ENCODE assay signal across 28 mouse cellular contexts in the genomic region with DNA sequence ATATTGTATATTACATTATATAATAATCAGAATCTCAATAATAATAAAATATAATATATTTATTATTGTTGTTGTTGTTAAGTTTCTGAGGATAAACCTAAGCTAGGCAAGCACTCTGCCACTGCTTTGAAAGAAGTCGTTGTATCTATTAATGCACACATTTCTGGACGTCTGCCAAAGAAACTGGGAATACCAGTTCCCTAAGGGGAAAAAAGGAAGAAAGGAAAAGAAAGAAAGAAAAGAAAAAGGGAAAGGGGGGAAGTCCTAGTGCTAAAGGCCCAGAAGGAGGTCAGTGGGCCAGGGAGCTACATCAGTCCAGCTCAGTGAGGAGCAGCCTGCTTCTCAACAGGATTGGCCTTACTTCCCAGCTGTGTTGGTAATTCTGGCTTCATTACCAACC. TPM values are rescaled to one million over a fixed set of nuclear protein-coding genes. Genes with fewer than 3 reads are reported as not detected.
DNase-seq lines count a peak whose midpoint lies in the region; ATAC-seq and TF ChIP-seq lines count a peak whose summit lies in the region.
"Had no signal": no experiment of that assay in that cellular context is flagged by ENCODE, and none has a peak within 500 bp of the region (broad histone marks: within the 10 kb centered on the region; RNA-seq: fewer than 3 reads in every experiment).

No protein-coding gene starts in this region.

- DNase-seq in heart, adult 11 months: peak; percentile 15
- no peak for DNase-seq in heart, adult 18-20 months
- peak; percentile 69 for DNase-seq in midbrain, embryonic 14.5 days
- DNase-seq in adipocyte (ENCODE audit: low spot score): peak; percentile 50
- DNase-seq in limb, embryonic 14.5 days (ENCODE audit: low spot score): peak; percentile 52
- no peak for DNase-seq in liver, postnatal 0 days
- DNase-seq: adrenal gland, adult 2 months; adrenal gland, postnatal 36 days; cerebellum, adult 8-10 months; cerebellum, postnatal 36 days; gastrocnemius, postnatal 36 days; heart, postnatal 14 days; kidney, adult 8-10 months; kidney, postnatal 4 days; lung, adult 18-20 months; lung, postnatal 14 days; right cerebral cortex, postnatal 14 days had no signal

- no peak for TF ChIP-seq POLR2A in limb, embryonic 14.5 days (IDR thresholded peaks at IDR 0.05; ENCODE audit: borderline replicate concordance, extremely low read depth, insufficient read depth, insufficient read length)

- WGBS in midbrain, embryonic 14.5 days: 34% methylated on average over 2 of the region's 2 CpGs
- 63% methylated on average over 2 of the region's 2 CpGs for WGBS in midbrain, embryonic 13.5 days
- 16% methylated on average over 2 of the region's 2 CpGs for WGBS in limb, embryonic 14.5 days
- 65% methylated on average over 2 of the region's 2 CpGs for WGBS in liver, postnatal 0 days (ENCODE audit: insufficient replicate concordance)

- no peaks in the 10 kb centered on the region for H3K9me3 ChIP-seq in midbrain, embryonic 14.5 days (ENCODE audit: control insufficient read depth, low read length)
- no peaks in the 10 kb centered on the region for H3K9me3 ChIP-seq in midbrain, embryonic 13.5 days
- no peaks in the 10 kb centered on the region for H3K9me3 ChIP-seq in limb, embryonic 14.5 days (ENCODE audit: control insufficient read depth, low read length)
- H3K9me3 ChIP-seq in liver, postnatal 0 days (ENCODE audit: low read length): no peaks in the 10 kb centered on the region
- H3K9me3 ChIP-seq: embryonic facial prominence, embryonic 12.5 days; G1E; hindbrain, embryonic 12.5 days; liver, embryonic 12.5 days; stomach, embryonic 15.5 days had no signal

- no peaks in the 10 kb centered on the region for H3K4me1 ChIP-seq in midbrain, embryonic 14.5 days (ENCODE audit: control insufficient read depth, insufficient read depth, low read length)
- H3K4me1 ChIP-seq in midbrain, embryonic 13.5 days (replicated peaks): no peaks in the 10 kb centered on the region
- peaks cover 4% of the 10 kb centered on the region; the same call in 1 of the 2 replicates for H3K4me1 ChIP-seq in limb, embryonic 14.5 days (ENCODE audit: control insufficient read depth, insufficient read depth, low read length)
- H3K4me1 ChIP-seq in liver, postnatal 0 days (ENCODE audit: insufficient read depth): no peaks in the 10 kb centered on the region
- H3K4me1 ChIP-seq: embryonic facial prominence, embryonic 12.5 days; hindbrain, embryonic 12.5 days; liver, embryonic 12.5 days; stomach, embryonic 15.5 days had no signal

- H3K27me3 ChIP-seq in midbrain, embryonic 14.5 days (ENCODE audit: control insufficient read depth, insufficient read depth, low read length): no peaks in the 10 kb centered on the region
- no peaks in the 10 kb centered on the region for H3K27me3 ChIP-seq in midbrain, embryonic 13.5 days
- H3K27me3 ChIP-seq in limb, embryonic 14.5 days (ENCODE audit: control insufficient read depth, insufficient read depth, low read length): no peaks in the 10 kb centered on the region
- no peaks in the 10 kb centered on the region for H3K27me3 ChIP-seq in liver, postnatal 0 days (ENCODE audit: insufficient read depth, low read length)
- H3K27me3 ChIP-seq: embryonic facial prominence, embryonic 12.5 days; hindbrain, embryonic 12.5 days; stomach, embryonic 15.5 days had no signal

- no peak overlapping the region for H3K27ac ChIP-seq in midbrain, embryonic 14.5 days (replicated peaks; ENCODE audit: low read depth, low read length)
- no peak overlapping the region for H3K27ac ChIP-seq in midbrain, embryonic 13.5 days
- H3K27ac ChIP-seq in limb, embryonic 14.5 days (replicated peaks; ENCODE audit: low read depth, low read length): no peak overlapping the region
- no peak overlapping the region for H3K27ac ChIP-seq in liver, postnatal 0 days (ENCODE audit: low read depth)
- H3K27ac ChIP-seq: embryonic facial prominence, embryonic 12.5 days; hindbrain, embryonic 12.5 days; kidney, postnatal 0 days; liver, embryonic 12.5 days; stomach, embryonic 15.5 days had no signal

- TF ChIP-seq CTCF in liver, postnatal 0 days (IDR thresholded peaks at IDR 0.05; ENCODE audit: low read depth): no peak

- no peaks in the 10 kb centered on the region for H3K36me3 ChIP-seq in midbrain, embryonic 14.5 days (ENCODE audit: control insufficient read depth, insufficient read depth, low read length)
- no peaks in the 10 kb centered on the region for H3K36me3 ChIP-seq in midbrain, embryonic 13.5 days
- no peaks in the 10 kb centered on the region for H3K36me3 ChIP-seq in limb, embryonic 14.5 days (ENCODE audit: control insufficient read depth, insufficient read depth, low read length)
- no peaks in the 10 kb centered on the region for H3K36me3 ChIP-seq in liver, postnatal 0 days (replicated peaks; ENCODE audit: insufficient read depth, low read length)
- H3K36me3 ChIP-seq: embryonic facial prominence, embryonic 12.5 days; G1E; hindbrain, embryonic 12.5 days; liver, embryonic 12.5 days; stomach, embryonic 15.5 days had no signal

- no peak for TF ChIP-seq EP300 in liver, postnatal 0 days (IDR thresholded peaks at IDR 0.05; ENCODE audit: low read depth)

- no peak for ATAC-seq in midbrain, embryonic 14.5 days (ENCODE audit: low FRiP score, low TSS enrichment)
- no peak for ATAC-seq in midbrain, embryonic 13.5 days
- no peak for ATAC-seq in limb, embryonic 14.5 days (ENCODE audit: low FRiP score, low read depth)
- no peak for ATAC-seq in liver, postnatal 0 days
- ATAC-seq in CD4-positive, CD25-positive, alpha-beta regulatory T cell, adult 4 months: no peak
- ATAC-seq: intestine, embryonic 16.5 days; liver, embryonic 12.5 days had no signal

- no peak overlapping the region for H3K4me2 ChIP-seq in midbrain, embryonic 14.5 days (ENCODE audit: low read length)
- no peak overlapping the region for H3K4me2 ChIP-seq in midbrain, embryonic 13.5 days (replicated peaks)
- no peak overlapping the region for H3K4me2 ChIP-seq in limb, embryonic 14.5 days (replicated peaks; ENCODE audit: low read depth, low read length, severe bottlenecking)
- H3K4me2 ChIP-seq in liver, postnatal 0 days (ENCODE audit: low read depth, low read length): no peak overlapping the region
- H3K4me2 ChIP-seq: embryonic facial prominence, embryonic 12.5 days; hindbrain, embryonic 12.5 days; liver, embryonic 12.5 days; midbrain, embryonic 11.5 days; stomach, embryonic 15.5 days had no signal

- no peak overlapping the region for H3K4me3 ChIP-seq in midbrain, embryonic 14.5 days (replicated peaks; ENCODE audit: low read depth, low read length)
- no peak overlapping the region for H3K4me3 ChIP-seq in midbrain, embryonic 13.5 days (replicated peaks)
- H3K4me3 ChIP-seq in limb, embryonic 14.5 days (replicated peaks; ENCODE audit: low read length): no peak overlapping the region
- no peak overlapping the region for H3K4me3 ChIP-seq in liver, postnatal 0 days (ENCODE audit: low read depth, low read length)
- H3K4me3 ChIP-seq: embryonic facial prominence, embryonic 12.5 days; erythroblast, embryonic 14.5 days; hindbrain, embryonic 12.5 days; liver, embryonic 12.5 days; stomach, embryonic 15.5 days had no signal

- no peak overlapping the region for H3K9ac ChIP-seq in midbrain, embryonic 14.5 days (replicated peaks; ENCODE audit: low read length)
- H3K9ac ChIP-seq in midbrain, embryonic 13.5 days (replicated peaks): no peak overlapping the region
- H3K9ac ChIP-seq in limb, embryonic 14.5 days (ENCODE audit: low read depth, low read length, severe bottlenecking): no peak overlapping the region
- no peak overlapping the region for H3K9ac ChIP-seq in liver, postnatal 0 days (replicated peaks)
- H3K9ac ChIP-seq: embryonic facial prominence, embryonic 12.5 days; hindbrain, embryonic 12.5 days; liver, embryonic 12.5 days; stomach, embryonic 15.5 days had no signal

RNA-seq across cellular contexts. Expression of a gene that starts 11.3 kb away (rescaled TPM):
- 10 to 100 TPM; 22.3 to 23.9 TPM for total RNA-seq in heart, adult 18-20 months (2021)
- polyA plus RNA-seq in midbrain, embryonic 14.5 days (2014; fragmentation: Nextera tagmentation; extraction: Ambion mirVana): 52.7 and 86.7 TPM in 2 replicates
- 79.8 and 82.7 TPM in 2 replicates for polyA plus RNA-seq in midbrain, embryonic 13.5 days (2015; fragmentation: Nextera tagmentation; extraction: Ambion mirVana)
- polyA plus RNA-seq in limb, embryonic 14.5 days (2012; rRNA removed): 22.8 and 23.4 TPM in 2 replicates
- polyA plus RNA-seq in limb, embryonic 14.5 days (2014; fragmentation: Nextera tagmentation; extraction: Ambion mirVana): 16.6 and 18.2 TPM in 2 replicates
- polyA plus RNA-seq in liver, postnatal 0 days (2015; fragmentation: Nextera tagmentation; extraction: Ambion mirVana): 4.9 and 5.3 TPM in 2 replicates
- 10 to 100 TPM; 19.3 to 37.7 TPM for polyA plus RNA-seq in CD4-positive, CD25-positive, alpha-beta regulatory T cell, adult 4 months (2017; shearing (Covaris generic))
- polyA plus RNA-seq: erythroblast, embryonic 14.5 days; G1E had no signal

Comparison
In these comparisons a context has a peak if more than half of its experiments do, and no peak if none do; other contexts are left out.
1. DNase-seq: peak in heart, adult 11 months (single experiment), midbrain, embryonic 14.5 days (single experiment), adipocyte (single experiment) and limb, embryonic 14.5 days (single experiment); none in heart, adult 18-20 months (0 of 2) and liver, postnatal 0 days (single experiment).